Mouse (Mus musculus) left cerebral cortex, adult 2 months (tissue): ENCODE data around the gene Tmtc3. TPM values are rescaled to one million over a fixed set of nuclear protein-coding genes. Genes with fewer than 3 reads are reported as not detected.
"Not testable (repeated sequence)": the region's sequence is repeated elsewhere in the genome, so short reads cannot be mapped to it uniquely, and the experiment has no call there.

ENCODE experiments used
- DNase-seq, 2 experiments: peaks; one replicate each; pipeline ENCODE4 v3.0.0; 2021 to 2022; ENCODE audit warnings: low spot score in 2 of 2, mixed read lengths in 1 of 2; ENCODE audit errors: extremely low spot score in 1 of 2
- H3K27ac ChIP-seq: fragments of 200-600 bp; 2 replicates; pipeline ENCODE4 v1.8.1; 2022
- H3K4me3 ChIP-seq: fragments of 200-600 bp; 2 replicates; pipeline ENCODE4 v1.8.1; 2022
- CTCF ChIP-seq: fragments of 200-600 bp; IDR thresholded peaks from 2 replicates; pipeline ENCODE4 v1.8.1; 2022; ENCODE audit warnings: antibody characterized with exemption, mild to moderate bottlenecking, moderate library complexity
- intact Hi-C: fragments of 180-260 bp; cut with DNase I; formaldehyde crosslinking; loops from one replicate; pipeline ENCODE4 v1.15.1; 2025
- total RNA-seq, 2 experiments: library from RNA; stranded (reverse); gene quantifications; 2 replicates each; pipeline ENCODE4 v1.2.3; 2021

Tmtc3 gene
- total RNA-seq, 2 experiments from 2014 or later = 12.5 to 14.7 TPM

GRCm38 (mm10) chr10:100449394-100449793, 37.8 kb downstream of the Tmtc3 start:
- TF ChIP-seq CTCF = peak; percentile 48
- intact Hi-C loops = no loop called here
- Histone ChIP-seq H3K27ac (no peak overlapping the region), H3K4me3 (no peak overlapping the region)
- no peak for DNase-seq

GRCm38 (mm10) chr10:100427592-100427991, 59.6 kb downstream of the Tmtc3 start:
- intact Hi-C loops = no loop called here
- H3K27ac ChIP-seq = no peak overlapping the region
- no peak overlapping the region for H3K4me3 ChIP-seq
- no peak for TF ChIP-seq CTCF
- no peak for DNase-seq

- no peak for TF ChIP-seq CTCF
- Histone ChIP-seq H3K4me3 (no peak overlapping the region), H3K27ac (no peak overlapping the region)
- intact Hi-C loops = no loop called here
- DNase-seq = no peak
These were observed 71.6 kb downstream of the Tmtc3 start for GRCm38 (mm10) chr10:100415566-100415965.

- H3K4me3 ChIP-seq, DNase-seq, H3K27ac ChIP-seq, intact Hi-C loops: not testable (repeated sequence)
These were observed 84.8 kb downstream of the Tmtc3 start for GRCm38 (mm10) chr10:100402301-100402700.

Other genes with a start within 250 kb of the Tmtc3 start
- gene Gm4301, start 151.7 kb downstream of the Tmtc3 start, total RNA-seq = not detected
- gene Gm4302, start 146.5 kb downstream of the Tmtc3 start, total RNA-seq = not detected
- gene Gm4303, start 141.4 kb downstream of the Tmtc3 start, total RNA-seq = not detected
- gene Gm4305, start 136.3 kb downstream of the Tmtc3 start, total RNA-seq = not detected
- not detected for gene Gm4307, start 126.0 kb downstream of the Tmtc3 start, total RNA-seq
- gene Gm4312, start 104.8 kb downstream of the Tmtc3 start, total RNA-seq = not detected
- gene Cep290, start 208 bp upstream of the Tmtc3 start, total RNA-seq = 10 to 100 TPM; 17.9 to 19.0 TPM
- 10 to 100 TPM; 21.6 to 22.0 TPM for gene 4930430F08Rik, start 103.1 kb upstream of the Tmtc3 start, total RNA-seq
- gene 1700017N19Rik, start 103.1 kb upstream of the Tmtc3 start, total RNA-seq = not detected